Mouse (Mus musculus) CH12.LX (cell line): Measurements from ENCODE around the gene Ncoa3. TPM values are rescaled to one million over a fixed set of nuclear protein-coding genes. Genes with fewer than 3 reads are reported as not detected.

Experiments
- DNase-seq: peaks from one replicate; pipeline ENCODE4 v3.0.0-alpha.2; 2013; ENCODE audit errors: extremely low read depth
- H3K27ac ChIP-seq: 2 replicates; pipeline ENCODE4 v1.5.1; 2012; ENCODE audit warnings: low read depth, mild to moderate bottlenecking, control low read depth, moderate library complexity; ENCODE audit not compliant: insufficient read depth
- H3K27me3 ChIP-seq: replicated peaks from 2 replicates; pipeline ENCODE3; 2012; ENCODE audit warnings: inconsistent platforms
- H3K36me3 ChIP-seq, 2 experiments: replicated peaks in 1 of 2; 2 replicates each; pipeline versions ENCODE3 to v1.6.1; 2012; ENCODE audit warnings: inconsistent platforms in 1 of 2, low read length in 1 of 2, mild to moderate bottlenecking in 1 of 2, mixed read lengths in 1 of 2, moderate library complexity in 1 of 2; ENCODE audit not compliant: control insufficient read depth in 1 of 2, insufficient read depth in 1 of 2
- H3K4me1 ChIP-seq, 2 experiments: 2 replicates each; pipeline ENCODE4 v1.6.1; 2012; ENCODE audit warnings: inconsistent platforms in 1 of 2, moderate library complexity in 1 of 2; ENCODE audit not compliant: insufficient read depth in 2 of 2, control insufficient read depth in 1 of 2
- H3K4me2 ChIP-seq: 2 replicates; pipeline ENCODE4 v1.6.1; 2012; ENCODE audit warnings: low read depth, mild to moderate bottlenecking, control low read depth; ENCODE audit not compliant: poor library complexity, insufficient read depth, severe bottlenecking
- H3K4me3 ChIP-seq, 3 experiments: fragments of 150-350 bp in 1 of 3; sonication (generic) in 1 of 3; replicated peaks in 1 of 3; 2 replicates each; pipeline versions ENCODE3 to v1.5.1; 2011 to 2012; ENCODE audit warnings: low read depth in 2 of 3, low read length in 2 of 3, mild to moderate bottlenecking in 2 of 3, moderate library complexity in 2 of 3, control low read depth in 1 of 3, improper control_type of control experiment in 1 of 3, inconsistent platforms in 1 of 3, mixed read lengths in 1 of 3; ENCODE audit not compliant: poor library complexity in 1 of 3
- H3K79me2 ChIP-seq: replicated peaks from 2 replicates; pipeline ENCODE4 v1.6.1; 2012; ENCODE audit warnings: mild to moderate bottlenecking, moderate library complexity; ENCODE audit not compliant: control insufficient read depth, poor library complexity, insufficient read depth, severe bottlenecking; ENCODE audit errors: extremely low read depth
- H3K9ac ChIP-seq: 2 replicates; pipeline ENCODE4 v1.6.1; 2012; ENCODE audit warnings: low read depth, mild to moderate bottlenecking, control low read depth, moderate library complexity; ENCODE audit not compliant: insufficient read depth
- H3K9me3 ChIP-seq: replicated peaks from 2 replicates; pipeline ENCODE3; 2012; ENCODE audit warnings: low read length, inconsistent platforms, mixed read lengths
- CHD2 ChIP-seq: IDR thresholded peaks from 2 replicates; pipeline ENCODE4 v1.6.1; 2011; ENCODE audit warnings: low read length, improper control_type of control experiment
- CTCF ChIP-seq, 2 experiments: IDR thresholded peaks in 1 of 2; conservative IDR thresholded peaks in 1 of 2; 2 replicates each; pipeline ENCODE4 v1.5.1; 2011 to 2012; ENCODE audit warnings: low read depth in 2 of 2, low read length in 2 of 2, improper control_type of control experiment in 1 of 2, inconsistent platforms in 1 of 2, mild to moderate bottlenecking in 1 of 2, moderate library complexity in 1 of 2
- E2F4 ChIP-seq: IDR thresholded peaks from 2 replicates; pipeline ENCODE4 v1.6.1; 2011; ENCODE audit warnings: low read depth, low read length, improper control_type of control experiment; ENCODE audit not compliant: insufficient replicate concordance
- ELF1 ChIP-seq: IDR thresholded peaks from 2 replicates; pipeline ENCODE4 v1.6.1; 2014; ENCODE audit warnings: low read depth, mild to moderate bottlenecking, inconsistent platforms, low read length, improper control_type of control experiment
- EP300 ChIP-seq: IDR thresholded peaks from 2 replicates; pipeline ENCODE4 v1.6.1; 2011; ENCODE audit warnings: low read length, improper control_type of control experiment
- GABPA ChIP-seq: IDR thresholded peaks from 2 replicates; pipeline ENCODE4 v1.6.1; 2012; ENCODE audit warnings: low read depth, low read length, improper control_type of control experiment, inconsistent platforms; ENCODE audit not compliant: insufficient replicate concordance
- HCFC1 ChIP-seq: IDR thresholded peaks from 2 replicates; pipeline ENCODE4 v1.6.1; 2012; ENCODE audit warnings: low read depth, mild to moderate bottlenecking, inconsistent platforms, low read length, improper control_type of control experiment
- IRF4 ChIP-seq: IDR thresholded peaks from 2 replicates; pipeline ENCODE4 v1.6.1; 2014; ENCODE audit warnings: low read depth, mild to moderate bottlenecking, inconsistent platforms, low read length, improper control_type of control experiment
- JUN ChIP-seq: IDR thresholded peaks from 2 replicates; pipeline ENCODE4 v1.6.1; 2011; ENCODE audit warnings: low read depth, mild to moderate bottlenecking, low read length, improper control_type of control experiment, moderate library complexity; ENCODE audit not compliant: insufficient read depth
- MAFK ChIP-seq: IDR thresholded peaks from 2 replicates; pipeline ENCODE4 v1.6.1; 2011; ENCODE audit warnings: low read length, improper control_type of control experiment; ENCODE audit not compliant: insufficient replicate concordance
- MAZ ChIP-seq: IDR thresholded peaks from 2 replicates; pipeline ENCODE4 v1.6.1; 2012; ENCODE audit warnings: low read depth, mild to moderate bottlenecking, inconsistent platforms, low read length, improper control_type of control experiment, moderate library complexity
- MXI1 ChIP-seq: IDR thresholded peaks from 2 replicates; pipeline ENCODE4 v1.6.1; 2011; ENCODE audit warnings: mild to moderate bottlenecking, low read depth, low read length, improper control_type of control experiment
- NELFE ChIP-seq: IDR thresholded peaks from 2 replicates; pipeline ENCODE4 v1.6.1; 2011; ENCODE audit warnings: low read depth, low read length, improper control_type of control experiment
- NRF1 ChIP-seq: IDR thresholded peaks from 2 replicates; pipeline ENCODE4 v1.6.1; 2014; ENCODE audit warnings: low read depth, mild to moderate bottlenecking, inconsistent platforms, low read length, improper control_type of control experiment, moderate library complexity
- PAX5 ChIP-seq: IDR thresholded peaks from 2 replicates; pipeline ENCODE4 v1.6.1; 2012; ENCODE audit warnings: low read length, inconsistent platforms, mixed read lengths
- POLR2A ChIP-seq: IDR thresholded peaks from 2 replicates; pipeline ENCODE4 v1.6.1; 2011; ENCODE audit warnings: low read depth, mild to moderate bottlenecking, improper control_type of control experiment, low read length
- POLR2AphosphoS2 ChIP-seq: IDR thresholded peaks from 2 replicates; pipeline ENCODE4 v1.6.1; 2011; ENCODE audit warnings: low read depth, low read length, improper control_type of control experiment
- USF2 ChIP-seq: conservative IDR thresholded peaks from 2 replicates; pipeline ENCODE4 v1.6.1; 2011; ENCODE audit warnings: low read depth, low read length, improper control_type of control experiment
- ZC3H11A ChIP-seq: IDR thresholded peaks from 2 replicates; pipeline ENCODE4 v1.6.1; 2012; ENCODE audit warnings: low read depth, mild to moderate bottlenecking, inconsistent platforms, low read length, improper control_type of control experiment
- ZKSCAN1 ChIP-seq: IDR thresholded peaks from 2 replicates; pipeline ENCODE4 v1.6.1; 2012; ENCODE audit warnings: low read depth, inconsistent platforms, low read length, improper control_type of control experiment, borderline replicate concordance
- ZMIZ1 ChIP-seq: IDR thresholded peaks from 2 replicates; pipeline ENCODE4 v1.6.1; 2012; ENCODE audit warnings: low read depth, mild to moderate bottlenecking, inconsistent platforms, low read length, improper control_type of control experiment
- ZNF384 ChIP-seq: IDR thresholded peaks from 2 replicates; pipeline ENCODE4 v1.6.1; 2012; ENCODE audit warnings: low read depth, low read length, improper control_type of control experiment, inconsistent platforms
- dilution Hi-C: fragments of 300-500 bp; cut with MboI; formaldehyde crosslinking; loops from 2 replicates; pipeline ENCODE4 v1.14.3; 2020; ENCODE audit warnings: low sequenced_read_pairs; ENCODE audit not compliant: extremely low pct_unique_long_range_greater_than_20kb, extremely low pct_ligation_motif_present
- in situ Hi-C: fragments of 300-500 bp; cut with MboI; formaldehyde crosslinking; loops from 3 replicates; pipeline ENCODE4 v1.14.3; 2019; ENCODE audit warnings: low sequenced_read_pairs, low pct_ligation_motif_present, low pct_unique_long_range_greater_than_20kb, mixed read lengths
- polyA plus RNA-seq: library from polyadenylated mRNA; unstranded; fragments of >175 nt; gene quantifications from 2 replicates; pipeline ENCODE4 v1.2.1, GENCODE M21; 2012; ENCODE audit warnings: low read depth; ENCODE audit not compliant: insufficient read length
- total RNA-seq, 2 experiments: library from RNA; depleted of rRNA; stranded (reverse); fragments of 300-350 nt in 1 of 2; fragments of >200 nt in 1 of 2; gene quantifications; 2 replicates each; pipeline ENCODE4 v1.2.3; 2012 to 2014

The Ncoa3 gene
- total and polyA plus RNA-seq, 3 experiments, result 13.4 to 21.9 (median 17.1) TPM

DNA sequence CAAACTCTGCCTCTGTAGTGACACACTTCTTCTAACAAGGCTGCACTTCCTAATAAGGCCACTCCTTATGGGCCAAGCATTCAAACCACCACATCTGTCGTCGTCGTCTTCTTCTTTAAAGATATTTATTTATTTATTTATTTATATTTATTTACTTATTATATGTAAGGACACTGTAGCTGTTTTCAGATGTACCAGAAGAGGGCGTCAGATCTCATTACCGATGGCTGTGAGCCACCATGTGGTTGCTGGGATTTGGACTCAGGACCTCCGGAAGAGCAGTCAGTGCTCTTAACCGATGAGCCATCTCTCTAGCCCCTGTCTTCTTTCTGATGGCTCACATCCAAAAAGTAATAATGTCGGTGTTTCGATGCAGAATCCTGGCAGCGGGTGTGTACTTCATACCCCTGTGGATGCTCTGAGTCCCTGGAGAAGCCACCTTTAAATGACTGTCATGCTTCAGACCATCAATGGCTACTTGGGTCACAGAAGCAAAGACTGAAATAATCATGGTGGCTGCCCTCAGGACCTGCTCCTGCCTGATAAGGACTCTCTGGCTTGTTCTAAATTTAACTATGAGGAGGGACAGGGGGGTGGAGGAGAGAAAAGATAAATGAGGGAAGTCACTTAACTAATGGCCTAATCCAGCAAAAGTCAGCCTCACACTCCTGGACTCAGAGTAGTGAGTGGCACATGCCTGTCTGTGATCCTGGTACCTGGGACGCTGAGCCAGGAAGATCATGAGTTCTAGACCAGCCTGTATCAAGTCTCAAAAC lies 47.7 kb upstream of the Ncoa3 start:
- DNase-seq, result no peak
- no peaks in the 10 kb centered on the region for H3K27me3 ChIP-seq
- TF ChIP-seq HCFC1 (no peak), POLR2AphosphoS2 (no peak), MXI1 (no peak), EP300 (no peak), CHD2 (no peak), MAFK (no peak), CTCF (conservative IDR thresholded peaks at IDR 0.05 in 1 of 2, IDR thresholded peaks at IDR 0.05 in 1 of 2; ENCODE audit: low read depth in 2 of 2, low read length in 2 of 2) (no peak), ZMIZ1 (no peak)
- peaks cover 7 to 29% of the 10 kb centered on the region in 2 experiments for H3K4me1 ChIP-seq
- no peaks in the 10 kb centered on the region for H3K36me3 ChIP-seq
- H3K79me2 ChIP-seq, result no peaks in the 10 kb centered on the region
- H3K4me2 ChIP-seq, result no peak overlapping the region
- in situ Hi-C loops (no loop called here), dilution Hi-C loops (no loop called here)
- H3K27ac ChIP-seq, result no peak overlapping the region
- peaks cover 12% of the 10 kb centered on the region for H3K9me3 ChIP-seq
- no peak overlapping the region for H3K4me3 ChIP-seq
- no peak overlapping the region for H3K9ac ChIP-seq

DNA sequence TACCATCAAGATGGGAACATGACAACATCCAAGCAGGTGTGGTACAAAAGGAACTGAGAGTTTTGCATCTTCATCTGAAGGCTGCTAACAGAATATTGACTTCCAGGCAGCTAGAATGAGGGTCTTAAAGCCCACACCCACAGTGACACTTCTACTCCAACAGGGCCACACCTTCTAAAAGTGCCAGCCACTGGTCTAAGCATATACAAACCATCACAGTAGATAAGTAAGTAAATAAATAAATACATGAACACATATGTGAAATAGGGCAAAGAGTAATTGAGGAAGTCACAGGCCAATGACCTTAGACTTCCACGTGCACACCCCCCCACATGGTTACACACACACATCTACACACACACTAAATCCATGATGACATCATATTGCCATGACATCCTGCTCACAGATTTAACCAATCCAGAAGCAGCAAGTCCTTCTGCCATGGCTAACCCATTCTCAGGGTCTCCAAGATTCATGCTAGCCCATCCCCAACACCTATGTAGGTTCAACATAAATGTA lies 46.3 kb upstream of the Ncoa3 start:
- DNase-seq, result no peak
- in situ Hi-C loops, result no loop called here
- dilution Hi-C loops, result no loop called here
- peaks cover 7 to 32% of the 10 kb centered on the region in 2 experiments for H3K4me1 ChIP-seq
- no peaks in the 10 kb centered on the region for H3K36me3 ChIP-seq
- H3K4me2 ChIP-seq, result no peak overlapping the region
- H3K27ac ChIP-seq, result no peak overlapping the region
- H3K9ac ChIP-seq, result no peak overlapping the region
- no peaks in the 10 kb centered on the region for H3K79me2 ChIP-seq
- H3K9me3 ChIP-seq, result peaks cover 12% of the 10 kb centered on the region
- H3K4me3 ChIP-seq, result no peak overlapping the region
- TF ChIP-seq NRF1 (no peak), POLR2A (no peak), E2F4 (no peak)
- no peaks in the 10 kb centered on the region for H3K27me3 ChIP-seq

DNA sequence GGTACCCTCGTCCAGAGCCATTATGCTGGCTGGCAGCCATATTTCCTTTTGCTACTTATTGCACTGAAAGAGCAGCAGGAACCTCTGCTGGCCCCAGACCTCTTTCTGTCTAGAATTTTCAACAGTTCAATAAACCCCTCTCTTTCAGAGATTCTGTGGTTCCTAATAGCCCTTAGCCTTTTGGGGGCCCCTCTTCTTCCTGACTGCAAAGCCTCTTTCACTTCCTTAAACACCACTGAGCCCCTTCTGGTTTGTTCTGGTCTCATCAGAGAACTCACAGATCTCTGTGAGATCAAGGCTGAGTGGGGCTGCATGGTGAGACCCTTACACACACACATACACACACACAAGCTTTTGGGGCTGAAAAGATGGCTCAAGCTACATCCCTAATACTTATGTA lies 44.4 kb upstream of the Ncoa3 start:
- Histone ChIP-seq H3K4me2 (peak overlapping the region; percentile 73), H3K27me3 (no peaks in the 10 kb centered on the region), H3K4me3 (no peak overlapping the region), H3K27ac (peak overlapping the region; percentile 80), H3K4me1 (peaks cover 7 to 32% of the 10 kb centered on the region in 2 experiments), H3K9me3 (peaks cover 12% of the 10 kb centered on the region), H3K9ac (peak overlapping the region; percentile 53), H3K36me3 (no peaks in the 10 kb centered on the region), H3K79me2 (no peaks in the 10 kb centered on the region)
- in situ Hi-C loops, result no loop called here
- peak; percentile 62 for DNase-seq
- dilution Hi-C loops, result no loop called here
- TF ChIP-seq ZMIZ1 (no peak), ZC3H11A (no peak), CHD2 (peak; percentile 40; the same call in 1 of the 2 replicates), JUN (no peak), POLR2A (no peak), USF2 (no peak), ELF1 (peak; percentile 51), MXI1 (no peak), PAX5 (no peak), ZNF384 (no peak), E2F4 (no peak), EP300 (peak; percentile 71), MAZ (no peak), ZKSCAN1 (no peak), IRF4 (peak; percentile 79), NELFE (no peak), CTCF (conservative IDR thresholded peaks at IDR 0.05 in 1 of 2, IDR thresholded peaks at IDR 0.05 in 1 of 2; ENCODE audit: low read depth in 2 of 2, low read length in 2 of 2) (no peak), GABPA (no peak)
